Comparison of ENCODE assay signal across 22 mouse cellular contexts in genomic region chr8:75197170-75197569, GRCm38 (mm10). TPM values are rescaled to one million over a fixed set of nuclear protein-coding genes. Genes with fewer than 3 reads are reported as not detected.
DNase-seq lines count a peak whose midpoint lies in the region; ATAC-seq and TF ChIP-seq lines count a peak whose summit lies in the region.
"Had no signal": no experiment of that assay in that cellular context is flagged by ENCODE, and none has a peak within 500 bp of the region (broad histone marks: within the 10 kb centered on the region; RNA-seq: fewer than 3 reads in every experiment).

No protein-coding gene starts in this region.

- ATAC-seq in frontal cortex, adult (ENCODE audit: low TSS enrichment) = peak; percentile 57
- ATAC-seq: activated CD4-positive, CD25-positive, alpha-beta regulatory T cell, adult 4 months; CD4-positive, CD25-positive, alpha-beta regulatory T cell, adult 4 months; forebrain, embryonic 13.5 days; forebrain, embryonic 15.5 days; forebrain, postnatal 0 days; Patski had no signal

- DNase-seq in frontal cortex, postnatal 25 days (ENCODE audit: low spot score in 2 of 2) = no peak
- DNase-seq in left cerebral cortex, adult 2 months (ENCODE audit: extremely low spot score in 1 of 2, low spot score in 2 of 2) = no peak
- DNase-seq in left cerebral cortex, adult 8-10 months (ENCODE audit: low spot score in 2 of 2) = no peak
- no peak for DNase-seq in adrenal gland, postnatal 25 days
- DNase-seq: adrenal gland, adult 8-10 months; adrenal gland, postnatal 14 days; B cell, adult 2 months; cerebellum, adult 11-12 months; cerebellum, adult 2 months; cerebellum, adult 9-10 months; cerebellum, postnatal 10 days; cerebellum, postnatal 25 days; forebrain, postnatal 0 days had no signal

- intact Hi-C loops in left cerebral cortex, adult 2 months (cut with DNase I) = no loop called here

- TF ChIP-seq CTCF in left cerebral cortex, adult 2 months (IDR thresholded peaks at IDR 0.05) = no peak

- H3K27ac ChIP-seq in left cerebral cortex, adult 2 months = peak overlapping the region; percentile 72
- H3K27ac ChIP-seq: embryonic facial prominence, embryonic 10.5 days; embryonic facial prominence, embryonic 12.5 days; forebrain, embryonic 13.5 days; forebrain, embryonic 15.5 days had no signal

- H3K4me3 ChIP-seq in left cerebral cortex, adult 2 months = no peak overlapping the region
- H3K4me3 ChIP-seq: embryonic facial prominence, embryonic 10.5 days; embryonic facial prominence, embryonic 12.5 days; forebrain, embryonic 13.5 days; forebrain, embryonic 15.5 days had no signal

RNA-seq across cellular contexts. Expression of gene Rasd2, which starts 16.6 kb away (rescaled TPM):
- total RNA-seq in left cerebral cortex, adult 2 months (2021) = 100 to 1,000 TPM in 1 of 2 experiments, 10 to 100 TPM in 1; 77.7 to 100 TPM
- total RNA-seq in left cerebral cortex, adult 8-10 months (2022) = 100 to 1,000 TPM; 173 to 220 (median 186) TPM
- 2.0 and 3.4 TPM in 2 replicates for total RNA-seq in adrenal gland, postnatal 25 days (2021)
- total RNA-seq: CH12.LX had no signal

Comparison
In these comparisons a context has a peak if more than half of its experiments do, and no peak if none do; other contexts are left out.
1. RNA of gene Rasd2, which starts 16.6 kb away (total RNA-seq): 173 to 220 TPM in left cerebral cortex, adult 8-10 months and 77.7 to 100 TPM in left cerebral cortex, adult 2 months; 2.0 to 3.4 TPM in adrenal gland, postnatal 25 days; every median in the first group is over 10 times any median in the second.